Comparison of ENCODE assay signal across 15 mouse cellular contexts in the genomic region with DNA sequence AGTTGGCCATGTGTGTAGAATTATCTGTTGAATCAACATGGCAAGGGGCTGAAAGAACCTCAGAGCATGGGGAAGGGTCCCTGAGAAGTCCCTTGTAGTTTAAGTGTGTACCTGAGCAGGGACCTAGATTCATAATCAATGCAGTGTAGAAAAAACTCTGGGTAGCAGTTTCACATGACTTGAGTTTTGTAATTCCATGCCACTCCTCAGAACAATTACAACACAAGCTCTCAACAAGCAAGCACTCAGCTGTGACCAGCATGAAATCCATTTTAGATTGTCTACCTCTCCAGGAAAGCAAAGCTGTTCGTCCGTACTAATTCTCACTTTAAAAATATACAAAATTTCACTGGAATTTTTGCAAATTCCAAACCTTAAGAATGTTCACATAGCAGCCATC. TPM values are rescaled to one million over a fixed set of nuclear protein-coding genes. Genes with fewer than 3 reads are reported as not detected.
DNase-seq lines count a peak whose midpoint lies in the region; ATAC-seq and TF ChIP-seq lines count a peak whose summit lies in the region.
"Had no signal": no experiment of that assay in that cellular context is flagged by ENCODE, and none has a peak within 500 bp of the region (broad histone marks: within the 10 kb centered on the region; RNA-seq: fewer than 3 reads in every experiment).

No protein-coding gene starts in this region.

- peak; percentile 63 for ATAC-seq in lung, postnatal 0 days
- ATAC-seq in stomach, embryonic 16.5 days (ENCODE audit: insufficient read depth, low FRiP score) = no peak
- ATAC-seq: intestine, embryonic 15.5 days had no signal

- no peaks in the 10 kb centered on the region for H3K27me3 ChIP-seq in lung, postnatal 0 days (replicated peaks; ENCODE audit: insufficient read depth, low read length)
- no peaks in the 10 kb centered on the region for H3K27me3 ChIP-seq in stomach, embryonic 16.5 days (ENCODE audit: control insufficient read depth, insufficient read depth, low read length)
- H3K27me3 ChIP-seq: heart, embryonic 15.5 days; intestine, embryonic 15.5 days had no signal

- TF ChIP-seq EP300 in lung, postnatal 0 days (IDR thresholded peaks at IDR 0.05) = peak; percentile 69

- TF ChIP-seq POLR2A in embryonic fibroblast, embryonic 13.5 days (IDR thresholded peaks at IDR 0.05; ENCODE audit: low read depth, low read length) = no peak

- no peak overlapping the region; the same call in 1 of the 2 replicates for H3K4me2 ChIP-seq in lung, postnatal 0 days (replicated peaks; ENCODE audit: low read depth, low read length)
- peak overlapping the region; percentile 14; the same call in 1 of the 2 replicates for H3K4me2 ChIP-seq in stomach, embryonic 16.5 days (ENCODE audit: low read depth, low read length)
- H3K4me2 ChIP-seq: heart, embryonic 15.5 days; intestine, embryonic 15.5 days; midbrain, embryonic 11.5 days had no signal

- H3K27ac ChIP-seq in gastrocnemius, adult 2 months = peak overlapping the region; percentile 84
- H3K27ac ChIP-seq in lung, postnatal 0 days (ENCODE audit: low read length) = peak overlapping the region; percentile 74
- peak overlapping the region; percentile 66 for H3K27ac ChIP-seq in embryonic fibroblast, embryonic 13.5 days (ENCODE audit: insufficient read depth, low read length)
- peak overlapping the region; percentile 80; the same call in 1 of the 2 replicates for H3K27ac ChIP-seq in stomach, embryonic 16.5 days (ENCODE audit: low read length)
- H3K27ac ChIP-seq: heart, embryonic 15.5 days; intestine, embryonic 15.5 days had no signal

- intact Hi-C loops in gastrocnemius, adult 2 months (cut with DNase I) = loop anchor here (10.0 kb wide), 1 partner anchor 1565 kb away; a partner anchor contains a TSS

- no peaks in the 10 kb centered on the region for H3K9me3 ChIP-seq in lung, postnatal 0 days (ENCODE audit: low read length)
- H3K9me3 ChIP-seq in stomach, embryonic 16.5 days (replicated peaks; ENCODE audit: control insufficient read depth, low read length) = no peaks in the 10 kb centered on the region
- H3K9me3 ChIP-seq: forebrain, embryonic 10.5 days; heart, embryonic 15.5 days; intestine, embryonic 15.5 days had no signal

- 33% methylated on average over 2 of the region's 2 CpGs for WGBS in lung, postnatal 0 days
- WGBS in stomach, embryonic 16.5 days = 68% methylated on average over 2 of the region's 2 CpGs

- H3K36me3 ChIP-seq in lung, postnatal 0 days (ENCODE audit: insufficient read depth, low read length) = peaks cover 12% of the 10 kb centered on the region; the same call in 1 of the 2 replicates
- peaks cover 10% of the 10 kb centered on the region; the same call in 1 of the 2 replicates for H3K36me3 ChIP-seq in stomach, embryonic 16.5 days (ENCODE audit: control insufficient read depth, insufficient read depth, low read length)

- H3K4me1 ChIP-seq in lung, postnatal 0 days (ENCODE audit: insufficient read depth, low read depth, low read length) = peaks cover 36% of the 10 kb centered on the region; the same call in 1 of the 2 replicates
- H3K4me1 ChIP-seq in embryonic fibroblast, embryonic 13.5 days (ENCODE audit: control insufficient read depth, insufficient read depth, low read length) = peaks cover 22% of the 10 kb centered on the region
- peaks cover 62% of the 10 kb centered on the region for H3K4me1 ChIP-seq in stomach, embryonic 16.5 days (ENCODE audit: control insufficient read depth, insufficient read depth, low read length)

- H3K9ac ChIP-seq in lung, postnatal 0 days (replicated peaks; ENCODE audit: low read depth) = no peak overlapping the region
- H3K9ac ChIP-seq in stomach, embryonic 16.5 days (ENCODE audit: low read length) = no peak overlapping the region
- H3K9ac ChIP-seq: heart, embryonic 15.5 days; intestine, embryonic 15.5 days had no signal

- peak overlapping the region; percentile 1; the same call in 1 of the 2 replicates for H3K4me3 ChIP-seq in gastrocnemius, adult 2 months
- H3K4me3 ChIP-seq in lung, postnatal 0 days (ENCODE audit: low read depth, low read length) = no peak overlapping the region
- H3K4me3 ChIP-seq in embryonic fibroblast, embryonic 13.5 days (ENCODE audit: insufficient read depth, low read length) = no peak overlapping the region
- no peak overlapping the region for H3K4me3 ChIP-seq in stomach, embryonic 16.5 days (replicated peaks; ENCODE audit: low read length)
- H3K4me3 ChIP-seq: forebrain, embryonic 10.5 days; heart, embryonic 15.5 days; intestine, embryonic 15.5 days had no signal

- no peak for DNase-seq in gastrocnemius, adult 2 months
- no peak for DNase-seq in gastrocnemius, postnatal 10 days
- peak; percentile 80 for DNase-seq in lung, postnatal 0 days (ENCODE audit: low spot score)
- no peak for DNase-seq in lung, postnatal 10 days
- no peak for DNase-seq in heart, postnatal 4 days
- DNase-seq in testis, postnatal 10 days (ENCODE audit: low spot score) = no peak
- DNase-seq: adrenal gland, postnatal 14 days; cerebellum, adult 9-11 months; liver had no signal

- TF ChIP-seq CTCF in gastrocnemius, adult 2 months (IDR thresholded peaks at IDR 0.05) = no peak
- no peak for TF ChIP-seq CTCF in lung, postnatal 0 days (IDR thresholded peaks at IDR 0.05)
- TF ChIP-seq CTCF in embryonic fibroblast, embryonic 13.5 days (IDR thresholded peaks at IDR 0.05; ENCODE audit: borderline replicate concordance, insufficient read depth, low read length) = no peak

RNA-seq across cellular contexts. Expression of a gene that starts 20.9 kb away (rescaled TPM):
- 10 to 100 TPM; 39.2 to 41.3 TPM for total RNA-seq in gastrocnemius, adult 2 months (2021)
- 10 to 100 TPM; 52.1 to 62.3 TPM for total RNA-seq in gastrocnemius, postnatal 10 days (2021)
- polyA plus RNA-seq in lung, postnatal 0 days (2015; fragmentation: Nextera tagmentation; extraction: Ambion mirVana) = 15.2 and 15.9 TPM in 2 replicates
- 17.4 and 19.5 TPM in 2 replicates for polyA plus RNA-seq in embryonic fibroblast, embryonic 13.5 days (2011; ENCODE audit: insufficient read length, low read depth, missing spikeins)
- polyA plus RNA-seq in stomach, embryonic 16.5 days (2015; fragmentation: Nextera tagmentation; extraction: Ambion mirVana) = 30.3 and 36.6 TPM in 2 replicates
- 10 to 100 TPM; 18.5 to 22.7 TPM for total RNA-seq in heart, postnatal 4 days (2021)
